Mouse (Mus musculus): ENCODE data around the gene Rora. TPM values are rescaled to one million over a fixed set of nuclear protein-coding genes. Genes with fewer than 3 reads are reported as not detected.

Rora gene
- polyA plus RNA-seq, 1 experiment: 0.06 TPM

GRCm38 (mm10) chr9:68719286-68719685 lies 65.7 kb downstream of the Rora start:
- Histone ChIP-seq H3K79me2 (ENCODE audit: control insufficient read depth, insufficient read depth) (no peaks in the 10 kb centered on the region), H3K27me3 (ENCODE audit: control insufficient read depth, insufficient read depth, insufficient read length) (no peaks in the 10 kb centered on the region), H3K36me3 (ENCODE audit: control insufficient read depth, insufficient read depth) (no peaks in the 10 kb centered on the region), H3K4me3 (ENCODE audit: insufficient read depth, poor library complexity, severe bottlenecking) (no peak overlapping the region), H3K79me3 (ENCODE audit: low read depth) (no peaks in the 10 kb centered on the region), H3ac (ENCODE audit: control insufficient read depth, insufficient read length, low read depth) (no peak overlapping the region)
- TF ChIP-seq FOSL1 (IDR thresholded peaks at IDR 0.05; ENCODE audit: insufficient read depth, low read length, poor library complexity, severe bottlenecking): no peak
- no peak for TF ChIP-seq CEBPB (IDR thresholded peaks at IDR 0.05; ENCODE audit: low read depth)
- no peak for TF ChIP-seq MYOG (IDR thresholded peaks at IDR 0.05; ENCODE audit: control insufficient read depth, extremely low read depth, insufficient read length)
- no peak for TF ChIP-seq MAX (IDR thresholded peaks at IDR 0.05)
- TF ChIP-seq USF1 (IDR thresholded peaks at IDR 0.05; ENCODE audit: low read depth): no peak
- no peak for TF ChIP-seq CTCF (IDR thresholded peaks at IDR 0.05; ENCODE audit: control insufficient read depth, insufficient read depth, insufficient read length)
- TF ChIP-seq MYOD1 (IDR thresholded peaks at IDR 0.05; ENCODE audit: control insufficient read depth, insufficient read length, low read depth): no peak

- Histone ChIP-seq H3K36me3 (ENCODE audit: control insufficient read depth, insufficient read depth) (no peaks in the 10 kb centered on the region), H3K27me3 (ENCODE audit: control insufficient read depth, insufficient read depth, insufficient read length) (no peaks in the 10 kb centered on the region), H3ac (ENCODE audit: control insufficient read depth, insufficient read length, low read depth) (no peak overlapping the region), H3K4me3 (ENCODE audit: insufficient read depth, poor library complexity, severe bottlenecking) (no peak overlapping the region), H3K79me2 (ENCODE audit: control insufficient read depth, insufficient read depth) (no peaks in the 10 kb centered on the region), H3K79me3 (ENCODE audit: low read depth) (no peaks in the 10 kb centered on the region)
- TF ChIP-seq CEBPB (IDR thresholded peaks at IDR 0.05; ENCODE audit: low read depth) (no peak), USF1 (IDR thresholded peaks at IDR 0.05; ENCODE audit: low read depth) (no peak)
These were observed 71.2 kb downstream of the Rora start for GRCm38 (mm10) chr9:68724636-68725285.

GRCm38 (mm10) chr9:68727166-68727855 lies 73.7 kb downstream of the Rora start:
- H3K4me3 ChIP-seq (ENCODE audit: insufficient read depth, poor library complexity, severe bottlenecking): no peak overlapping the region
- no peaks in the 10 kb centered on the region for H3K79me2 ChIP-seq (ENCODE audit: control insufficient read depth, insufficient read depth)
- no peak overlapping the region for H3ac ChIP-seq (ENCODE audit: control insufficient read depth, insufficient read length, low read depth)
- H3K27me3 ChIP-seq (ENCODE audit: control insufficient read depth, insufficient read depth, insufficient read length): no peaks in the 10 kb centered on the region
- no peaks in the 10 kb centered on the region for H3K36me3 ChIP-seq (ENCODE audit: control insufficient read depth, insufficient read depth)
- no peak for TF ChIP-seq FOSL1 (IDR thresholded peaks at IDR 0.05; ENCODE audit: insufficient read depth, low read length, poor library complexity, severe bottlenecking)
- TF ChIP-seq CTCF (IDR thresholded peaks at IDR 0.05; ENCODE audit: control insufficient read depth, insufficient read depth, insufficient read length): no peak
- TF ChIP-seq USF1 (IDR thresholded peaks at IDR 0.05; ENCODE audit: low read depth): no peak
- no peak for TF ChIP-seq MYOG (IDR thresholded peaks at IDR 0.05; ENCODE audit: control insufficient read depth, extremely low read depth, insufficient read length)
- no peak for TF ChIP-seq MAX (IDR thresholded peaks at IDR 0.05)
- no peak for TF ChIP-seq CEBPB (IDR thresholded peaks at IDR 0.05; ENCODE audit: low read depth)
- TF ChIP-seq MYOD1 (IDR thresholded peaks at IDR 0.05; ENCODE audit: control insufficient read depth, insufficient read length, low read depth): no peak
- H3K79me3 ChIP-seq (ENCODE audit: low read depth): no peaks in the 10 kb centered on the region

DNA sequence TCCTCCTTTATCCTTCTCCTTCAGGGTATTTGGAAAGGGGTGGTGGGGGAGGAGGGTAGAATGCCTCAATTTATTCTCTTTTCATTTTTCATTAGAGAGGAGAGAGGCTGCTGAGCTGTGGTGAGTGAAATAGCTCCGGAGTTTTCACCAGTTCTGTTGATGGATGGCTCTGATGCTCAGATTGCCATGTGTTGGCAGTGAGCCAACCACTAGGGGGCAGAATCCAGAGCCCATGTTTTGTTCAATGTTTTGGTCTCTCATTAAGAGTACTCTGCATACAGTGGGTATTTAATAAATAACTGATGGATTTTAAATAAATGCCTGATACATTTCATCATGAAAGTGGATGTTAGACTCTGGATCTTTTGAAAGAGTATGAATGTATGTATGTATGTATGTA lies 77.9 kb downstream of the Rora start:
- H3K4me3 ChIP-seq (ENCODE audit: insufficient read depth, poor library complexity, severe bottlenecking): no peak overlapping the region
- TF ChIP-seq USF1 (IDR thresholded peaks at IDR 0.05; ENCODE audit: low read depth) (no peak), CTCF (IDR thresholded peaks at IDR 0.05; ENCODE audit: control insufficient read depth, insufficient read depth, insufficient read length) (no peak), FOSL1 (IDR thresholded peaks at IDR 0.05; ENCODE audit: insufficient read depth, low read length, poor library complexity, severe bottlenecking) (no peak), MYOD1 (IDR thresholded peaks at IDR 0.05; ENCODE audit: control insufficient read depth, insufficient read length, low read depth) (no peak), MAX (IDR thresholded peaks at IDR 0.05) (no peak)
- H3K36me3 ChIP-seq (ENCODE audit: control insufficient read depth, insufficient read depth): no peaks in the 10 kb centered on the region
- no peaks in the 10 kb centered on the region for H3K27me3 ChIP-seq (ENCODE audit: control insufficient read depth, insufficient read depth, insufficient read length)
- no peaks in the 10 kb centered on the region for H3K79me3 ChIP-seq (ENCODE audit: low read depth)
- H3ac ChIP-seq (ENCODE audit: control insufficient read depth, insufficient read length, low read depth): no peak overlapping the region
- no peaks in the 10 kb centered on the region for H3K79me2 ChIP-seq (ENCODE audit: control insufficient read depth, insufficient read depth)

GRCm38 (mm10) chr9:68732929-68733328 lies 79.3 kb downstream of the Rora start:
- Histone ChIP-seq H3K79me2 (ENCODE audit: control insufficient read depth, insufficient read depth) (no peaks in the 10 kb centered on the region), H3ac (ENCODE audit: control insufficient read depth, insufficient read length, low read depth) (no peak overlapping the region), H3K4me3 (ENCODE audit: insufficient read depth, poor library complexity, severe bottlenecking) (no peak overlapping the region), H3K36me3 (ENCODE audit: control insufficient read depth, insufficient read depth) (no peaks in the 10 kb centered on the region), H3K27me3 (ENCODE audit: control insufficient read depth, insufficient read depth, insufficient read length) (no peaks in the 10 kb centered on the region), H3K79me3 (ENCODE audit: low read depth) (no peaks in the 10 kb centered on the region)
- TF ChIP-seq MAX (IDR thresholded peaks at IDR 0.05): no peak
- no peak for TF ChIP-seq MYOD1 (IDR thresholded peaks at IDR 0.05; ENCODE audit: control insufficient read depth, insufficient read length, low read depth)
- no peak for TF ChIP-seq CTCF (IDR thresholded peaks at IDR 0.05; ENCODE audit: control insufficient read depth, insufficient read depth, insufficient read length)
- TF ChIP-seq FOSL1 (IDR thresholded peaks at IDR 0.05; ENCODE audit: insufficient read depth, low read length, poor library complexity, severe bottlenecking): no peak
- TF ChIP-seq CEBPB (IDR thresholded peaks at IDR 0.05; ENCODE audit: low read depth): no peak
- TF ChIP-seq MYOG (IDR thresholded peaks at IDR 0.05; ENCODE audit: control insufficient read depth, extremely low read depth, insufficient read length): no peak
- no peak for TF ChIP-seq USF1 (IDR thresholded peaks at IDR 0.05; ENCODE audit: low read depth)

DNA sequence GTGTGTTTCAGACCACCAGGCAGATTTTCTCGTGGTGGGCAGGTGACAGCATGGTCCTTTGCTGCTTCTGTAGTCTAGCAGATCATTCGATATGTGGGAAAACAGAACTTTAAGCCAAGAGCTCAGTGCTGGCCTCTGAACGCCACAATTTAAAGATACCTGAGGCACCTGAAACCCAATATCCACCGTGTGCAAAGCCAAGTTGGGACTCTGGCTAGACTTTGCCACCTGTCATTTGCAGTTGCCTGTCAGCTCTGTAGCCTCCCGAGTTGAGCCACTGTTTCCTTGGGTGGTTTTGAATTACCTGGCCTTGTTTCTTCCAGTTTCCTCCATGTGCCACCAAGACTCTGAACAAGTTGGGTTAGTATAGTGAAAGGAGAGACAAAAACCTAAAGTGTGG lies 82.3 kb downstream of the Rora start:
- Histone ChIP-seq H3K27me3 (ENCODE audit: control insufficient read depth, insufficient read depth, insufficient read length) (no peaks in the 10 kb centered on the region), H3K36me3 (ENCODE audit: control insufficient read depth, insufficient read depth) (no peaks in the 10 kb centered on the region), H3K79me2 (ENCODE audit: control insufficient read depth, insufficient read depth) (no peaks in the 10 kb centered on the region), H3K79me3 (ENCODE audit: low read depth) (no peaks in the 10 kb centered on the region), H3ac (ENCODE audit: control insufficient read depth, insufficient read length, low read depth) (no peak overlapping the region), H3K4me3 (ENCODE audit: insufficient read depth, poor library complexity, severe bottlenecking) (no peak overlapping the region)
- TF ChIP-seq USF1 (IDR thresholded peaks at IDR 0.05; ENCODE audit: low read depth) (no peak), CTCF (IDR thresholded peaks at IDR 0.05; ENCODE audit: control insufficient read depth, insufficient read depth, insufficient read length) (no peak), FOSL1 (IDR thresholded peaks at IDR 0.05; ENCODE audit: insufficient read depth, low read length, poor library complexity, severe bottlenecking) (no peak), MYOD1 (IDR thresholded peaks at IDR 0.05; ENCODE audit: control insufficient read depth, insufficient read length, low read depth) (no peak), MYOG (IDR thresholded peaks at IDR 0.05; ENCODE audit: control insufficient read depth, extremely low read depth, insufficient read length) (no peak), MAX (IDR thresholded peaks at IDR 0.05) (no peak), CEBPB (IDR thresholded peaks at IDR 0.05; ENCODE audit: low read depth) (no peak)
